Mouse (Mus musculus) intestine, postnatal 0 days (tissue): ENCODE measurements at regions not wholly inside any gene's neighbourhood (a gene's known extent, or its start where the extent isn't known, plus 50 kb on each side); places are given as distances from the start of the nearest gene placed in this dataset.

Experiments
- ATAC-seq: fragments of 200-750 bp; cut with Nextera tagmentation; 2 replicates; pipeline ENCODE4 v1.8.0; 2017; ENCODE audit warnings: mild to moderate bottlenecking, moderate TSS enrichment, moderate library complexity
- H3K27ac ChIP-seq: fragments of 300-500 bp; sonication (generic); 2 replicates; pipeline ENCODE4 v1.5.1; 2014; ENCODE audit warnings: mild to moderate bottlenecking, low read depth, low read length, moderate library complexity
- H3K27me3 ChIP-seq: fragments of 300-500 bp; sonication (generic); replicated peaks from 2 replicates; pipeline ENCODE4 v1.6.1; 2014; ENCODE audit warnings: low read length, mixed read lengths; ENCODE audit not compliant: control insufficient read depth, insufficient read depth
- H3K36me3 ChIP-seq: fragments of 300-500 bp; sonication (generic); 2 replicates; pipeline ENCODE4 v1.6.1; 2014; ENCODE audit warnings: mild to moderate bottlenecking, moderate library complexity; ENCODE audit not compliant: control insufficient read depth, insufficient read depth
- H3K4me1 ChIP-seq: fragments of 300-500 bp; sonication (generic); replicated peaks from 2 replicates; pipeline ENCODE4 v1.6.1; 2014; ENCODE audit warnings: antibody characterized with exemption, low read length, mixed read lengths; ENCODE audit not compliant: control insufficient read depth, insufficient read depth
- H3K4me2 ChIP-seq: fragments of 300-500 bp; sonication (generic); replicated peaks from 2 replicates; pipeline ENCODE4 v1.6.1; 2014; ENCODE audit warnings: low read depth, mild to moderate bottlenecking, moderate library complexity
- H3K4me3 ChIP-seq: fragments of 300-500 bp; sonication (generic); 2 replicates; pipeline ENCODE4 v1.5.1; 2014; ENCODE audit warnings: low read depth, low read length
- H3K9ac ChIP-seq: fragments of 300-500 bp; sonication (generic); 2 replicates; pipeline ENCODE4 v1.6.1; 2014; ENCODE audit warnings: mild to moderate bottlenecking, low read depth, low read length
- H3K9me3 ChIP-seq: fragments of 300-500 bp; sonication (generic); 2 replicates; pipeline ENCODE4 v1.6.1; 2016; ENCODE audit warnings: mixed run types; ENCODE audit not compliant: control insufficient read depth
- CTCF ChIP-seq: sonication (generic); IDR thresholded peaks from 2 replicates; pipeline ENCODE4 v1.5.1; 2016; ENCODE audit warnings: low read depth, mild to moderate bottlenecking, control low read depth, antibody characterized with exemption, moderate library complexity
- WGBS: fragments of 180-500 bp; shearing (Covaris S2); extraction: QIAGEN DNeasy Blood & Tissue Kit; methylation state at CpG from one replicate; pipeline ENCODE4 v1.1.7; 2014; 5-methylcytosine and 5-hydroxymethylcytosine counted together

- no peak for ATAC-seq
- no peaks in the 10 kb centered on the region for H3K9me3 ChIP-seq
- H3K4me2 ChIP-seq = no peak overlapping the region
- no peaks in the 10 kb centered on the region for H3K27me3 ChIP-seq
- no peak overlapping the region for H3K9ac ChIP-seq
- 51% methylated on average over 7 of the region's 7 CpGs for WGBS
- no peaks in the 10 kb centered on the region for H3K36me3 ChIP-seq
- TF ChIP-seq CTCF = no peak
- no peak overlapping the region for H3K4me3 ChIP-seq
- H3K4me1 ChIP-seq = no peaks in the 10 kb centered on the region
- no peak overlapping the region for H3K27ac ChIP-seq
These were observed 50.2 kb upstream of the Fam184a start for GRCm38 (mm10) chr10:53801048-53801641.
